8 mouse cellular contexts compared by ENCODE assay signal in genomic region chr13:58157447-58158098, GRCm38 (mm10). TPM values are rescaled to one million over a fixed set of nuclear protein-coding genes. Genes with fewer than 3 reads are reported as not detected.
DNase-seq lines count a peak whose midpoint lies in the region; ATAC-seq and TF ChIP-seq lines count a peak whose summit lies in the region.

Gene Idnk (plus strand): TSS chr13:58157649.

- H3K27me3 ChIP-seq in limb, embryonic 14.5 days (ENCODE audit: control insufficient read depth, insufficient read depth, low read length): no peaks in the 10 kb centered on the region
- H3K27me3 ChIP-seq in midbrain, embryonic 16.5 days (ENCODE audit: control insufficient read depth, insufficient read depth, low read depth, low read length): no peaks in the 10 kb centered on the region
- no peaks in the 10 kb centered on the region for H3K27me3 ChIP-seq in spleen, adult 2 months (ENCODE audit: control insufficient read depth, insufficient read depth, low read length)

- WGBS in limb, embryonic 14.5 days: 1% methylated on average over 27 of the region's 30 CpGs
- under 1% methylated on average over 30 of the region's 30 CpGs for WGBS in midbrain, embryonic 16.5 days
- 2% methylated on average over 30 of the region's 30 CpGs for WGBS in spleen, adult 2 months

- peak within 1 kb of the TSS; percentile 95 for H3K4me2 ChIP-seq in limb, embryonic 14.5 days (replicated peaks; ENCODE audit: low read depth, low read length, severe bottlenecking)
- H3K4me2 ChIP-seq in midbrain, embryonic 16.5 days (ENCODE audit: low read length): peak within 1 kb of the TSS; percentile 73

- TF ChIP-seq POLR2A in bone marrow macrophage, adult 2 months (IDR thresholded peaks at IDR 0.05; ENCODE audit: borderline replicate concordance, low read depth, low read length): no peak
- TF ChIP-seq POLR2A in embryonic fibroblast, embryonic 13.5 days (IDR thresholded peaks at IDR 0.05; ENCODE audit: low read depth, low read length): peak; percentile 88
- TF ChIP-seq POLR2A in limb, embryonic 14.5 days (IDR thresholded peaks at IDR 0.05; ENCODE audit: borderline replicate concordance, extremely low read depth, insufficient read depth, insufficient read length): peak; percentile 68; the same call in 1 of the 2 replicates
- TF ChIP-seq POLR2A in spleen, adult 2 months (IDR thresholded peaks at IDR 0.05; ENCODE audit: low read depth, low read length): peak; percentile 61; the same call in 1 of the 2 replicates

- peak within 1 kb of the TSS; percentile 77 for H3K4me3 ChIP-seq in bone marrow macrophage, adult 2 months (ENCODE audit: insufficient read depth, low read length)
- H3K4me3 ChIP-seq in embryonic fibroblast, embryonic 13.5 days (ENCODE audit: insufficient read depth, low read length): peak within 1 kb of the TSS; percentile 93
- H3K4me3 ChIP-seq in limb, embryonic 14.5 days (replicated peaks; ENCODE audit: low read length): peak within 1 kb of the TSS; percentile 80
- H3K4me3 ChIP-seq in midbrain, embryonic 16.5 days (ENCODE audit: low read depth, low read length): peak within 1 kb of the TSS; percentile 51
- peak within 1 kb of the TSS; percentile 91 for H3K4me3 ChIP-seq in spleen, adult 2 months (ENCODE audit: extremely low read depth, insufficient read depth, insufficient read length)

- no peaks in the 10 kb centered on the region for H3K9me3 ChIP-seq in limb, embryonic 14.5 days (ENCODE audit: control insufficient read depth, low read length)
- H3K9me3 ChIP-seq in midbrain, embryonic 16.5 days (replicated peaks; ENCODE audit: control insufficient read depth, low read length, poor library complexity, severe bottlenecking): no peaks in the 10 kb centered on the region

- peak; percentile 90 for ATAC-seq in limb, embryonic 14.5 days (ENCODE audit: low FRiP score, low read depth)
- peak; percentile 84 for ATAC-seq in midbrain, embryonic 16.5 days

- peak within 1 kb of the TSS; percentile 22 for H3K27ac ChIP-seq in bone marrow macrophage, adult 2 months (ENCODE audit: insufficient read depth, low read depth, low read length)
- H3K27ac ChIP-seq in embryonic fibroblast, embryonic 13.5 days (ENCODE audit: insufficient read depth, low read length): peak within 1 kb of the TSS; percentile 11; the same call in 1 of the 2 replicates
- H3K27ac ChIP-seq in limb, embryonic 14.5 days (replicated peaks; ENCODE audit: low read depth, low read length): peak within 1 kb of the TSS; percentile 55
- peak within 1 kb of the TSS; percentile 68 for H3K27ac ChIP-seq in midbrain, embryonic 16.5 days (ENCODE audit: low read length)
- H3K27ac ChIP-seq in spleen, adult 2 months (ENCODE audit: insufficient read depth, low read length): peak within 1 kb of the TSS; percentile 81

- TF ChIP-seq CTCF in bone marrow macrophage, adult 2 months (IDR thresholded peaks at IDR 0.05; ENCODE audit: low read depth, low read length): no peak
- TF ChIP-seq CTCF in embryonic fibroblast, embryonic 13.5 days (IDR thresholded peaks at IDR 0.05; ENCODE audit: borderline replicate concordance, insufficient read depth, low read length): no peak
- TF ChIP-seq CTCF in spleen, adult 2 months (IDR thresholded peaks at IDR 0.05; ENCODE audit: extremely low read depth, insufficient read depth, insufficient read length, insufficient replicate concordance): 0 out of 2 replicates have a peak, but pooled peaks have one; percentile 1

- H3K36me3 ChIP-seq in limb, embryonic 14.5 days (ENCODE audit: control insufficient read depth, insufficient read depth, low read length): peaks cover 17% of the 10 kb centered on the region
- H3K36me3 ChIP-seq in midbrain, embryonic 16.5 days (ENCODE audit: control insufficient read depth, insufficient read depth, low read length): peaks cover 16% of the 10 kb centered on the region
- H3K36me3 ChIP-seq in spleen, adult 2 months (ENCODE audit: control insufficient read depth, insufficient read depth, low read length): peaks cover 18% of the 10 kb centered on the region

- peak; percentile 75 to 78 for DNase-seq in B cell, adult 2 months
- peak; percentile 88 to 90 for DNase-seq in heart, adult 9 months (ENCODE audit: low spot score in 2 of 2)
- DNase-seq in kidney, adult 9 months: peak; percentile 91
- peak; percentile 71 for DNase-seq in limb, embryonic 14.5 days (ENCODE audit: low spot score)
- peak; percentile 23 to 82 for DNase-seq in spleen, adult 2 months (ENCODE audit: low read depth in 1 of 2, low spot score in 2 of 2)

- peak within 1 kb of the TSS; percentile 78 for H3K9ac ChIP-seq in limb, embryonic 14.5 days (ENCODE audit: low read depth, low read length, severe bottlenecking)
- peak within 1 kb of the TSS; percentile 70 for H3K9ac ChIP-seq in midbrain, embryonic 16.5 days (ENCODE audit: low read depth, low read length)

- no peaks in the 10 kb centered on the region for H3K4me1 ChIP-seq in bone marrow macrophage, adult 2 months (ENCODE audit: control insufficient read depth, insufficient read depth, low read length)
- H3K4me1 ChIP-seq in embryonic fibroblast, embryonic 13.5 days (ENCODE audit: control insufficient read depth, insufficient read depth, low read length): no peaks in the 10 kb centered on the region
- H3K4me1 ChIP-seq in limb, embryonic 14.5 days (ENCODE audit: control insufficient read depth, insufficient read depth, low read length): peaks cover 3% of the 10 kb centered on the region
- H3K4me1 ChIP-seq in midbrain, embryonic 16.5 days (ENCODE audit: control insufficient read depth, insufficient read depth, low read length): peaks cover 13% of the 10 kb centered on the region
- H3K4me1 ChIP-seq in spleen, adult 2 months (ENCODE audit: control insufficient read depth, insufficient read depth, insufficient read length): peaks cover 7% of the 10 kb centered on the region; the same call in 1 of the 2 replicates

RNA-seq across cellular contexts. Expression of gene Idnk, which starts in this region (rescaled TPM):
- polyA plus RNA-seq in bone marrow macrophage, adult 2 months (2012; ENCODE audit: insufficient read depth, insufficient read length, missing spikeins): 45.7 and 49.4 TPM in 2 replicates
- 20.0 and 27.7 TPM in 2 replicates for polyA plus RNA-seq in embryonic fibroblast, embryonic 13.5 days (2011; ENCODE audit: insufficient read length, low read depth, missing spikeins)
- polyA plus RNA-seq in limb, embryonic 14.5 days (2012; rRNA removed): 14.5 and 17.7 TPM in 2 replicates
- polyA plus RNA-seq in limb, embryonic 14.5 days (2014; fragmentation: Nextera tagmentation; extraction: Ambion mirVana): 31.1 and 31.7 TPM in 2 replicates
- polyA plus RNA-seq in midbrain, embryonic 16.5 days (2015; fragmentation: Nextera tagmentation; extraction: Ambion mirVana): 54.3 and 60.7 TPM in 2 replicates
- polyA plus RNA-seq in spleen, adult 2 months (2012; rRNA removed): 22.6 and 24.7 TPM in 2 replicates

Comparison
In these comparisons a context has a peak if more than half of its experiments do, and no peak if none do; other contexts are left out.
1. Peak in every context shown above with its lines: DNase-seq, ATAC-seq, H3K4me3 ChIP-seq and H3K27ac ChIP-seq.
2. H3K27ac ChIP-seq: peak in every context shown above with its lines; median percentile 81 in spleen, adult 2 months; 68 in midbrain, embryonic 16.5 days; 55 in limb, embryonic 14.5 days; 22 in bone marrow macrophage, adult 2 months; 11 in embryonic fibroblast, embryonic 13.5 days.